Mouse (Mus musculus): ENCODE measurements at regions not wholly inside any gene's neighbourhood (a gene's known extent, or its start where the extent isn't known, plus 50 kb on each side); places are given as distances from the start of the nearest gene placed in this dataset.
A peak's percentile ranks its signal among the peaks of the same experiment; 100 is the strongest.

DNA sequence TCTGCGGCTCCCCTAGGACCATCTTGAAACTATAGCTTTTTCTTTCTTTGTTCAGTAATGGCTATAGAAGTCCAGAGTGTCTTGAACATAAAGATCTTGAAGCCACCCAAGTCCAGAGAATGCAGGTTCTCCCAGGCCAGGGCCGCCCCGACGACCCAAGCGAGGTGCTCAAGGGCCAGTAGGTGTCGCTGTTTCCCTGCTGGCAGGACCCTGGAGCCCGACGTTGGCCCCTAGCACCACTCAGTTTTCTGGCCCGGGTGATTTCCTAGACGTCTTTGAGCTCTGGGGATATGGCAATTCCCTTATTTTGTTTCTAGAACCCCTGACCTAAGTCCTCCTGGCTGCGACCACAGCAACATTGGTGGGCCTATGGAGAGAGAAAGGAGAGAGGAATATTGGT is 221.2 kb downstream of the Mef2c start:
- Histone ChIP-seq H3K4me1 (peaks cover 12% of the 10 kb centered on the region), H3K27me3 (peaks cover 94% of the 10 kb centered on the region), H3K9me3 (no peaks in the 10 kb centered on the region), H3K36me3 (no peaks in the 10 kb centered on the region), H3K9ac (no peak overlapping the region), H3K4me2 (no peak overlapping the region), H3K27ac (no peak overlapping the region), H3K4me3 (no peak overlapping the region)
- 2% methylated on average over 11 of the region's 11 CpGs for WGBS
- ATAC-seq (ENCODE audit: insufficient number of reproducible peaks, insufficient read depth, low FRiP score, low TSS enrichment, low read depth): 0 out of 2 replicates have a peak, but pooled peaks have one; percentile 64

DNA sequence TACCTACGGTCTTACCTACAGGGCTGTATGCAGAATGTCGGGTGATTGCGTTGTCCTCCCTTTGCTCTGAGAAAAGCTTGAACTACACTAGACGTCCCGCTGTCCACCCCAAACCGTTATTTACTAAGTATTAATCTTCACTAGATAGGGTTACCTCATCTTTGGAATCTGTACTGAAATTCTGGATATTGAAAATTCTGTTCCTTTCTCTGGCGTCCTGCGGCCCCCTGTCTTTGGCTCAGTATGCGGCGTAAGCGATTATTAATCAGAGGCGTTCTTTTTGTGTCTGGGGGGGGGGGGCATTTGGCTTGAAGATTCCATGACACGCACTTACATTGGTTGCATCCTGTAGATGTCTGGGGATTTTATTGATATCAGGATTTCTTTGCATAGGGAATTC is 222.0 kb downstream of the Mef2c start:
- Histone ChIP-seq H3K4me2 (no peak overlapping the region), H3K4me1 (peaks cover 16% of the 10 kb centered on the region), H3K36me3 (no peaks in the 10 kb centered on the region), H3K27ac (no peak overlapping the region), H3K4me3 (no peak overlapping the region), H3K9me3 (no peaks in the 10 kb centered on the region), H3K27me3 (peaks cover 94% of the 10 kb centered on the region), H3K9ac (no peak overlapping the region)
- ATAC-seq (ENCODE audit: insufficient number of reproducible peaks, insufficient read depth, low FRiP score, low TSS enrichment, low read depth): no peak
- 2% methylated on average over 13 of the region's 13 CpGs for WGBS

DNA sequence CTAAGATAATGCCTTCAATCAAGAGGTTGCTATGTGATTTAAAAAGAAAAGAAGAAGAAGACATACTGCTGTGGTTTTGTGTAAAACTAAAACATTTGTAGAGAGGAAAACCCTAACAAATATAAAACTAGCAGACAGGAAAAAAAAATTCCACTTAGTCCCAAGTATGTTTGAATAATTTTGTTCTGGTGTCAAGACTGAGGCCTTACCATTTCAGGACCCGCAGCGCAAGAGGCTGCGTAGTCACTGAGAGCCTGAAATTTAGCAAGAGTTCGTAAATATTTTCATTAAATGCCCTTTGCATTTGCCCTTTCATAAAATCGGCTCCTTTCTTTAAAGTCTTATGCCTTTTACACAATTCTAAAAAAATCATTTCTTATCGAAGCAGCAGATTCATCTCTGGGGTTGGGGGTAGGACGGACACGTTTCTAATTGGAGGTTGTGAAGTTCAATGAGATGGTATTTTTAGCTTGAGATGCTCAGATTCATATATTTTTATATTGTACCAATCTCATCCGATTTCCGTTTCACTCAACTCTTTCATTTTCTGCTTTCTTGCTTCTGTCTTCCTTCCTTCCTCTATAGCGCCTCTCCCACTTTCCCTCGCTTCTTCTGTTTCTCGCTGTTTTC is 222.6 kb downstream of the Mef2c start:
- no peak overlapping the region for H3K27ac ChIP-seq
- peaks cover 14% of the 10 kb centered on the region; the same call in 1 of the 2 replicates for H3K4me1 ChIP-seq
- peak overlapping the region; percentile 38 for H3K4me2 ChIP-seq
- ATAC-seq (ENCODE audit: insufficient number of reproducible peaks, insufficient read depth, low FRiP score, low TSS enrichment, low read depth): no peak
- H3K9me3 ChIP-seq: no peaks in the 10 kb centered on the region
- peak overlapping the region; percentile 23 for H3K4me3 ChIP-seq
- no peaks in the 10 kb centered on the region for H3K36me3 ChIP-seq
- peaks cover 94% of the 10 kb centered on the region for H3K27me3 ChIP-seq
- H3K9ac ChIP-seq: no peak overlapping the region
- 5% methylated on average over 13 of the region's 13 CpGs for WGBS

DNA sequence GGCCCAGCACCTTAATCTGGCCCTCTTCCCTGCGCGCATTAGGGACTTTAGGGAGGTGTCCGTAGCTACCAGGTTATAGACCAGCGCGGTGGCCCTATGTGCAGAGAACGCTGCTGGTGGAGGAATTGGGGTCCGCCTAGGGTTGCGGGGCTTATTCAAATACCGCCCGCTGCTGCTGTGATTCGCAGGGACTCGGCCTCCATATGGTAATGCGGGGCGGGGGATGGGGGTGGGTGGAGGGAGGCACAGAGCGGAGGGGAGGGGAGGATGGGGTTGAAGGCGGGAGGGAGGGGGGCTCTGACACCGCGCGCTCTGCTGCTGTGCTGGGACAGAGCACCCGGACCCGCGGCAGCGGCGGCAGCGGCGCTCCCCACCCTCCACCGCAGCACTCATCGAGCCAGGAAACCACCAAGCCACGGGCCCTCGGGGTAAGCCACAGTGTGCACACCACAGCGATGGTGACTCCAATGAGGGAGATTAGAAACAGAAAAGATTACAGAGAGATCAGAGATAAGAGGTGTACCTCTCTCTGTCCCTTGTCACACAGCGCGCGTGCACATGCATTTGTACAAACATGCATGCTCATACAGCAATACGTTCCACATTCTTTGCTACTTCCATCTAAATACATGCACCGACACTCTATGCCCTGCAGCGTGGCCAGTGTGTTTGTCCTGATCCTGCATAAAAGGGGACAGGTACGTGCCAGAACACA is 223.4 kb downstream of the Mef2c start:
- WGBS: under 1% methylated on average over 37 of the region's 38 CpGs
- H3K27me3 ChIP-seq: peaks cover 94% of the 10 kb centered on the region
- H3K4me1 ChIP-seq: peaks cover 14% of the 10 kb centered on the region; the same call in 1 of the 2 replicates
- H3K4me3 ChIP-seq: peak overlapping the region; percentile 23
- no peaks in the 10 kb centered on the region for H3K9me3 ChIP-seq
- no peak overlapping the region for H3K27ac ChIP-seq
- no peak overlapping the region; the same call in 1 of the 2 replicates for H3K9ac ChIP-seq
- ATAC-seq (ENCODE audit: insufficient number of reproducible peaks, insufficient read depth, low FRiP score, low TSS enrichment, low read depth): no peak
- H3K4me2 ChIP-seq: peak overlapping the region; percentile 38
- H3K36me3 ChIP-seq: no peaks in the 10 kb centered on the region

DNA sequence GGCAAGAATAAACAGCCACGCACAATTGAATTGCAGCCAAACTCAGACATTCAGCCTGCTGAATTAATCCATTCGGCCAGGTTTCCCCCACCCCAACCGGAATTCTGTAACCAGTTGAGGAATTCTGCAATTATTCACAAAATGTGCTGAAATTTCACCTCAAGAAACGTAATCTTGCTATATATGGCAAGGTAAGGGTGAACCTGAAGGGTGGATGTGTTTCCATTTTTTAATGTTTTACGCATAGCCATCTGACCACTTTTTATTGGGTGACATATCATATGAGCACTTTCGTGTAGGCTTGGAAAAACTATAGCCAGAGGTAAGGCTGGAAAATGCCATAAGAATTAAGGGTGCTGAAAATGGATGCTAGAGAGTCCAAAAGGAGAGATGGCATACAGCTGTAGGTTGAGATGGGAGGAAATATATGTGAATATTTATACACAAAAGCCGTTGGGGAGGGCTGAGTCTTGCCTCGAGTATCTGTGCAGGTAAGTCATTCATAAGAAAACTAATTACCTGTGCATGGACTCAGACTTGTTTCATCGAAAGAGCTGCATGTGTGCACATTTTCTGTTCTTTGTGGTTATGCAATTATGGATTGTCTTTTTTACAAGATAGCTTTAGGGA is 224.0 kb downstream of the Mef2c start:
- H3K27me3 ChIP-seq: peaks cover 94% of the 10 kb centered on the region
- ATAC-seq (ENCODE audit: insufficient number of reproducible peaks, insufficient read depth, low FRiP score, low TSS enrichment, low read depth): no peak
- no peak overlapping the region for H3K27ac ChIP-seq
- no peak overlapping the region; the same call in 1 of the 2 replicates for H3K9ac ChIP-seq
- no peak overlapping the region; the same call in 1 of the 2 replicates for H3K4me2 ChIP-seq
- no peaks in the 10 kb centered on the region for H3K36me3 ChIP-seq
- H3K9me3 ChIP-seq: no peaks in the 10 kb centered on the region
- peak overlapping the region; percentile 23 for H3K4me3 ChIP-seq
- WGBS: 9% methylated on average over 9 of the region's 9 CpGs
- peaks cover 14% of the 10 kb centered on the region; the same call in 1 of the 2 replicates for H3K4me1 ChIP-seq

DNA sequence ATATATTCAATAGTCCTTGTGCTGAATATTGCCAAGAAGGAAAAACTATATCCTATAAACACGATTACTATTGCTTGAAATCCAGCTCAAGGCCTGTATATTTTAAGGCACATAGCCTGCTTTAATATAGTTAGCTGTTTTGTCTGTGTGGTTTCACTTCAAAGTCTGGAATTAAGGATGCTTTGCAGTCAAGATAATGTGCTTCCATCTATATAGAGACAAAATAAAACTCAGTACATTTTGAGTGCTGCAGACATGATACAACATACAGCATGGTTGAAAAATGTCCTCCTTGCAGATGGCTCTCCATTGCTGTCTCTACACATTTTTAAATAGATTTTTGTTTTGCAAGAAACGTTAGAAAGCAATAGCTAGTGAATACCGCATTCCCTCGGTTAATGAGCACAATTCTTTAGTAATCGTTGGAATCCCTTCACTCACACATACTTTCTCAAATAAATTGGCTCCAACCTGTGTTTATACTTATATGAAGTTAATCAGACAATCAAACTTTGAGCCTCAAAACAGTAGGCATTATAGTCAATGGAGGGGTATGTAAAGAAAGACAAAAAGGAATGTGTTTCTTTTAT is 224.7 kb downstream of the Mef2c start:
- Histone ChIP-seq H3K4me2 (no peak overlapping the region), H3K9ac (no peak overlapping the region), H3K4me1 (peaks cover 14% of the 10 kb centered on the region; the same call in 1 of the 2 replicates), H3K9me3 (no peaks in the 10 kb centered on the region), H3K27ac (no peak overlapping the region), H3K4me3 (no peak overlapping the region), H3K27me3 (peaks cover 94% of the 10 kb centered on the region), H3K36me3 (no peaks in the 10 kb centered on the region)
- no peak for ATAC-seq (ENCODE audit: insufficient number of reproducible peaks, insufficient read depth, low FRiP score, low TSS enrichment, low read depth)
- whole genome bisulfite sequencing: 8% methylated on average over 5 of the region's 5 CpGs

DNA sequence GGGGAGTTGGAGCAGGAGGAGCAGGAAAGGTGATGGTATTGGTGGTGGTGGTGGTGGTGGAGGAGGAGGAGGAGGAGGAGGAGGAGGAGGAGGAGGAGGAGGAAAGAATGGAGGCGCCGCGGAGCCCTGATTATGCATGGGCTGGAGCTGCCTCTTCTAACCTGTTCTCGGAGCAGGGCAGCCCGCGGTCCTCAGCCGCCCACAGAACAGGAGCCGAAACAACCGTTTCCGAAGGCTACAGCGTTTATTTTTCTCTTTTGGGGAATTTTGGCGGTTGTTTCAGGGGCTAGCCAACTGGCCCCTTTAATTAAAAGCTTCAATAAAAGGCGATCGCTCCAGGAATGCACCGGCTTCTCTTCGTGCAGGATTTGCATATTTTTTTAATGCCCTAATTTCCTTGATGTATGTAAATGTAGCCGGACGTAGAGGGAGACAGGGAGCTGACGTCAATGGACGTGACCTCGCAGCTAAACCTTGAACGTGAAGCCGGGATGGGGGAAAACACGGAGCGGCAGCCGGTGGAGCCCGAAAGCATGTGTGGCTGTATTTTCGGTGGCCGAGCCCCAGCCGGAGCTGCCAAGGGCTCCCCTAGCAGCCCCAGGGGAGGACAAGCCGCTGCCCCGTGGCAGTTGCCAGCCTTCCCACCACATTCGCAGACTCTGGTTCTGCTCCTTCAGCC is 225.6 kb downstream of the Mef2c start:
- Histone ChIP-seq H3K9me3 (no peaks in the 10 kb centered on the region), H3K36me3 (no peaks in the 10 kb centered on the region), H3K4me1 (peaks cover 14% of the 10 kb centered on the region; the same call in 1 of the 2 replicates), H3K27me3 (peaks cover 94% of the 10 kb centered on the region), H3K9ac (no peak overlapping the region), H3K4me2 (peak overlapping the region; percentile 92), H3K4me3 (peak overlapping the region; percentile 64), H3K27ac (peak overlapping the region; percentile 44; the same call in 1 of the 2 replicates)
- no peak for ATAC-seq (ENCODE audit: insufficient number of reproducible peaks, insufficient read depth, low FRiP score, low TSS enrichment, low read depth)
- WGBS: under 1% methylated on average over 33 of the region's 33 CpGs

DNA sequence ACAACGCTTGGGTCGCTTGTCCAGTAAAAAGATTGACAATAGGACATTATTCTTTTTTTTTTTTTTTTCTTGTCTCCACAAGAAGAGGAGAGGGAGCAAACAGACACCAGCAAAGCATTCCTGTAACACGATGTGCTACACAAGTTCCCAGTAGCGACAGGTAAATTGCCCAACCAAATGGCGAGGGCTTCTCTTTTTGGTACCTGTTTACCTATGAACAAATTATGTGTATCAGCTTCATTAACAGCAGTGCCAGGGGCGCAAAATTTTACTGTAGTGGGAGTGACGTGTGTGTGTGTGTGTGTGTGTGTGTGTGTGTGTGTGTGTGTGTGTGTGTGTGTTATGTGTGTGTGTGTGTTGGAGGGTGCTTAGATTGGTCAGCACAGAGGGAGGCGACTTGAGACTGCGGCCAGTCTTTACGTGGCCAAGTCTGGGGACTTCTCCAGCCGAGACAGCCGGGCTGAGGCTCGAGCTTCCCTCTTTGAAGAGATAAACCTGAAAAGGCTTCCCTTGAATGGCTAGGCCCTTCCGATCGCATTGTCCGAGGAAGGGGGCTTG is 226.4 kb downstream of the Mef2c start:
- no peak for ATAC-seq (ENCODE audit: insufficient number of reproducible peaks, insufficient read depth, low FRiP score, low TSS enrichment, low read depth)
- peaks cover 91% of the 10 kb centered on the region for H3K27me3 ChIP-seq
- no peaks in the 10 kb centered on the region for H3K9me3 ChIP-seq
- H3K9ac ChIP-seq: peak overlapping the region; percentile 75
- 3% methylated on average over 16 of the region's 16 CpGs for WGBS
- peak overlapping the region; percentile 92 for H3K4me2 ChIP-seq
- H3K36me3 ChIP-seq: no peaks in the 10 kb centered on the region
- H3K27ac ChIP-seq: peak overlapping the region; percentile 62
- H3K4me1 ChIP-seq: peaks cover 14% of the 10 kb centered on the region; the same call in 1 of the 2 replicates
- peak overlapping the region; percentile 64 for H3K4me3 ChIP-seq

DNA sequence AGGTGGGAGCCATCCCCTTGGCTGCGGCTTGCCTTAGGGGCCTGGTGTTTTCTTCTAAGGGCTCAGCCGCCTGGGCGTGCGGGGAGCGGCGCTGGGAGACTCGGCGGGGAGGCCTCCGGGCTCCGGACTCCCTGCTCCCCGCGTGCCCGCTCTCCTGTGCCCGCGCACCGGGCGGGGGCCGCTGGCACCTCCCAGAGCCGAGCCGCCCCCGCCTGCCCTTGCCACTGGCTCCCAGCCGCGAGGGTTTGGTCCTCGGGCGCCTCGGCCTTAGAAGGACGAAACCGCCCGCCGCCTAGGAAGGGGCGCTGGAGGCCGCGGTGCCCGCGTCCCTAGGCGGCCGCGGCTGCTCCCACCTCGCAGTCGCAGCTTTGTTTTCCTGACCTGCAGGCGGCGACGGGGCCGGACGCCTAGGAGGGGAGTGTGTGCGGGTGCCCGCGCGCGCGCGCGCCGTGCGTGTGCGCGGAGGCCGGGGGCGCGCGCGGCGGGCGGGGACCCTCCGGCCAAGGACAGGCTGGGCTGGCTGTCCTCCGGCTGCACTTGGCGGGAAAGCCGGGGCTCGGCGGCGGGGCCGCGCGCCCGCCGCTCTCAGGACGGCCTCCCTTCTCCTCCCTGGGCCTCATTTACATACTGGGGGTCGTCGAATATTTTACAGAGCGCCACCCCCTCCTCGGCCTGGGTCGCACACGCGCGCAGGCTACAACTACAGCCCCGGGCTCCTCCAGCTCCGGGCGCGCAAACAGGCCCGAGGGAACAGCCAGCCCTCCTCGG is 227.1 kb downstream of the Mef2c start:
- WGBS: 0% methylated on average over 85 of the region's 91 CpGs
- H3K27me3 ChIP-seq: peaks cover 90% of the 10 kb centered on the region

DNA sequence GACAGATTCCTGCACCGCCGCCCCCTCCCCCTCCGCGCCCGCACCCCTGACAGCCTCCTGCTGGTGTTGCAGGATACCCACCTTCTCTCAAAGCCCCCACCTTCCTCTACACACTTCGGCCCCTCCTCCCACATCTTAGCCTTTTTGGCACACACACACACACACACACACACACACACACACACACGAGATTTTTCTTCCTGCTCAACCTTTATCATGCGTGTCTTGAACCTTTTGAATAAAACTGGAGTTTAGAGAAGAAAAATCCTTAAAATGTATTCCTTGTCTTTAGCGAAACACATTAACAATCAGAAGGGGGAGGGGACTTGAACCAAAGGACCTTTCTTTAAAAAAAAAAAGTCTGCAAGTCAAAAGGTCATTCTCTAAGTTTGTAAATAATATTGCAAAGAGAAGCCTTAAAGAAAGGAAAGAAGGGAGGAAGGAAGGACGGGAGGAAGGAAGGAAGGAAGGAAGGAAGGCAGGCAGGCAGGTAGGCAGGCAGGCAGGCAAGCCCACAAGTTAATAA is 227.7 kb downstream of the Mef2c start:
- Histone ChIP-seq H3K9me3 (no peaks in the 10 kb centered on the region), H3K9ac (peak overlapping the region; percentile 75), H3K27me3 (peaks cover 89% of the 10 kb centered on the region), H3K27ac (peak overlapping the region; percentile 62; the same call in 1 of the 2 replicates), H3K4me1 (peaks cover 14% of the 10 kb centered on the region; the same call in 1 of the 2 replicates), H3K4me2 (peak overlapping the region; percentile 92), H3K4me3 (peak overlapping the region; percentile 64), H3K36me3 (no peaks in the 10 kb centered on the region)
- ATAC-seq (ENCODE audit: insufficient number of reproducible peaks, insufficient read depth, low FRiP score, low TSS enrichment, low read depth): no peak
- WGBS: under 1% methylated on average over 9 of the region's 10 CpGs

More for the DNA sequence above, 227.1 kb downstream of the Mef2c start:
- no peaks in the 10 kb centered on the region for H3K9me3 ChIP-seq
- peak overlapping the region; percentile 64 for H3K4me3 ChIP-seq
- peak overlapping the region; percentile 92 for H3K4me2 ChIP-seq
- H3K36me3 ChIP-seq: no peaks in the 10 kb centered on the region
- ATAC-seq (ENCODE audit: insufficient number of reproducible peaks, insufficient read depth, low FRiP score, low TSS enrichment, low read depth): peak; percentile 70
- peak overlapping the region; percentile 62 for H3K27ac ChIP-seq
- H3K4me1 ChIP-seq: peaks cover 14% of the 10 kb centered on the region; the same call in 1 of the 2 replicates
- H3K9ac ChIP-seq: peak overlapping the region; percentile 75

Measured in embryonic facial prominence, embryonic 13.5 days (tissue).